Mouse (Mus musculus) lung, postnatal 0 days (tissue): ENCODE results near the gene Fbxo11.

Experiments used
- CTCF ChIP-seq: IDR thresholded peaks from 2 replicates; pipeline ENCODE4 v1.5.1; 2016; ENCODE audit warnings: antibody characterized with exemption, mild to moderate bottlenecking
- EP300 ChIP-seq: IDR thresholded peaks from 2 replicates; pipeline ENCODE4 v1.6.1; 2016; ENCODE audit warnings: antibody characterized with exemption, mild to moderate bottlenecking, control low read depth

DNA sequence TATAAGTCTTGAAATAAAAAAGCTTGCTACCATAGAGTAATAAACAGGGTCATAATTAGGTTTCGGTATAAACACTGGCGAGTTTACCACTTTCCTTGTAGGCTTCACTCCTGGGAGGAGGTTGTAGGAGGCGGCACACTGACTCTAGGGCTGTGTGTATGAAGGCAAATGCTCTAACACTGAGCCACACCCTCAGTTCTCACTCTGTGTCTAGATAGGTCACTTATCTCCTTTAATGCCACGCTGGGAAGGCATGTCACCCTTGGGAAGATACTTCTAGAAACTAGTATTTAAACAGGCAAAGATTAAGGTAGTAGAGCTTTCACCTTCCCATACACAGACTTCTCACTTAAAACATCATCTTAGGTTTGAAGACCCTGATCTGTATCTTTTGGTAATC lies 30.7 kb downstream of the Fbxo11 start:
- no peak for TF ChIP-seq CTCF
- no peak for TF ChIP-seq EP300
